Mouse (Mus musculus) liver, embryonic 15.5 days (tissue): ENCODE measurements around the gene Kansl1. TPM values are rescaled to one million over a fixed set of nuclear protein-coding genes. Genes with fewer than 3 reads are reported as not detected.

Experiments
- ATAC-seq: fragments of 200-750 bp; cut with Nextera tagmentation; 2 replicates; pipeline ENCODE4 v1.8.0; 2017; ENCODE audit warnings: moderate number of reproducible peaks, mild to moderate bottlenecking, moderate library complexity; ENCODE audit not compliant: insufficient read depth
- H3K27ac ChIP-seq: fragments of 300-500 bp; sonication (generic); replicated peaks from 2 replicates; pipeline ENCODE4 v1.5.1; 2015; ENCODE audit warnings: mild to moderate bottlenecking, inconsistent platforms
- H3K27me3 ChIP-seq: fragments of 300-500 bp; sonication (generic); 2 replicates; pipeline ENCODE4 v1.6.1; 2015; ENCODE audit warnings: mild to moderate bottlenecking, inconsistent platforms
- H3K36me3 ChIP-seq: fragments of 300-500 bp; sonication (generic); replicated peaks from 2 replicates; pipeline ENCODE4 v1.6.1; 2015; ENCODE audit warnings: moderate library complexity, mild to moderate bottlenecking, inconsistent platforms
- H3K4me1 ChIP-seq: fragments of 300-500 bp; sonication (generic); replicated peaks from 2 replicates; pipeline ENCODE4 v1.6.1; 2015; ENCODE audit warnings: inconsistent platforms
- H3K4me2 ChIP-seq: fragments of 300-500 bp; sonication (generic); 2 replicates; pipeline ENCODE4 v1.6.1; 2015; ENCODE audit warnings: moderate library complexity, mild to moderate bottlenecking, inconsistent platforms
- H3K4me3 ChIP-seq: fragments of 300-500 bp; sonication (generic); replicated peaks from 2 replicates; pipeline ENCODE4 v1.5.1; 2015; ENCODE audit warnings: mild to moderate bottlenecking, inconsistent platforms
- H3K9ac ChIP-seq: fragments of 300-500 bp; sonication (generic); 2 replicates; pipeline ENCODE4 v1.6.1; 2015; ENCODE audit warnings: moderate library complexity, mild to moderate bottlenecking, inconsistent platforms
- H3K9me3 ChIP-seq: fragments of 300-500 bp; sonication (generic); replicated peaks from 2 replicates; pipeline ENCODE4 v1.6.1; 2016; ENCODE audit warnings: inconsistent platforms
- WGBS: fragments of 180-500 bp; shearing (Covaris S2); methylation state at CpG from one replicate; pipeline ENCODE4 v1.1.7; 2015; ENCODE audit warnings: mixed read lengths; ENCODE audit not compliant: insufficient replicate concordance; 5-methylcytosine and 5-hydroxymethylcytosine counted together
- polyA plus RNA-seq: library from polyadenylated mRNA; unstranded; fragments of >200 nt; fragmentation: Nextera tagmentation; extraction: Ambion mirVana; gene quantifications from 2 replicates; pipeline ENCODE4 v1.2.1, GENCODE M21; 2015

Kansl1 gene
- polyA plus RNA-seq, 1 experiment from 2014 or later = 4.7 TPM

DNA sequence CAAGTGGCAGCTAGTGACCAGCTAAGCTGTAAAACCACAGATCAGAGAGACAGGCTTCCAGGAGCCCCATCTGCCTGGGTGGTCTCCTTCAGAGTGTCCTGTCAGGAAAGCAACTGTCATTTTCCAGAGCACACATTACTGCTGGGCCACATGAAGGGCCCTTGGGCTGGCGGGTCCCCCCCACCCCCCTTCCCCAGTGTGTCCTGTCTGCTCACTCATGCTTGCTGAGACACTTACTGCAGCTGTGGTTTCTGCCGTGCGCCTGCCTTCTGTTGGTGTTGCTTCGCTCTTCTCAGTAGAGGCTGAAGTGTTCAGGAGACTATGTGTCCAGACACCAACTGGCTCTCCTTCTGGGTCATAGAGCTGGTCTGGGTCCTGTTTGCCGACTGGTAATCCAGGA lies 148.2 kb downstream of the Kansl1 start:
- no peaks in the 10 kb centered on the region for H3K9me3 ChIP-seq
- H3K27me3 ChIP-seq = no peaks in the 10 kb centered on the region; the same call in 1 of the 2 replicates
- ATAC-seq = no peak
- no peaks in the 10 kb centered on the region for H3K36me3 ChIP-seq
- H3K4me1 ChIP-seq = peaks cover 32% of the 10 kb centered on the region
- no peak overlapping the region for H3K4me2 ChIP-seq
- H3K4me3 ChIP-seq = no peak overlapping the region
- H3K27ac ChIP-seq = no peak overlapping the region
- no peak overlapping the region for H3K9ac ChIP-seq
- 31% methylated on average over 5 of the region's 5 CpGs for WGBS

DNA sequence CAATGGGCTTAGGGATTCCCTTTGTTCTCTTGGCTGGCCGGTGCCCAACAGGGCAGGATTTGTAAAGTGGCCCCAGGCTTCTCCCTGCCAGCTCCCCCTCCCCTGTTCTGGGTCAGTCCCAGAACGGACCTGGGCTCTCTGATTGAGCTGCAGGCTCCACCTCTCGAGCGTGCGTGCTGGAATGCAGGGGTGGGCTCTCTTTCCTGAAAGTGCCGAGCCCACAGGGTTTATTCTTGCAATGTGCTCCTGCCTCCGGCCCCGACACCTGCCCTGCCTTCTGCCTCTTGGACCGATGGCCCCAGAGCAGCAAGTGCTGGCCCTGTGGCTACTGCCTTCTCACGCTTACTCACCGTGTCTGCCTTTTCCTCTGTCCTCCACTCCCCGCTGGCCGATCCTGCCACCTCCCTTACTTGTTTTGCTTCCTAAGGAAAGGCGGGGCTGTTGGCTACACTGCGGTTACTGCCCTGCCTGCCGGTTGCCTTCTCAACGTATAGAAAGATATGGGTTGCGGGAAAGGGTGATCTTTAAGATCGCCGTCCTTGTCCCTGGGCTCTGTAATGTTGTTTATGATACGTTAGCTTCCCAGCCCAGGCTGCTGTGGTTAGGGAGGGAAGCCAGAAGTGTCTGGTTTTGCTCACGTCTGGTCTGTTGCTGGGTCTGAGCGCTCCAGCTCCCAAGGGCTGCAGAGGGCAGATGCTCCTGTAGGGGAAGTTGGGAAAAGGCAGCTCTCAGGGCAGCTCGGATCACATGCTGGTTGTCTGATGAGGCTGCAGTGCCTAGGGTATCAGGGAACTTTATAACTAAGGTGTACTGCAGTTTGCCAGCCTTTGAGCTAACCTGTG lies 149.5 kb downstream of the Kansl1 start:
- Histone ChIP-seq H3K4me1 (peaks cover 32% of the 10 kb centered on the region), H3K27ac (no peak overlapping the region), H3K4me3 (peak overlapping the region; percentile 31), H3K36me3 (no peaks in the 10 kb centered on the region), H3K9me3 (no peaks in the 10 kb centered on the region), H3K9ac (peak overlapping the region; percentile 7; the same call in 1 of the 2 replicates), H3K27me3 (no peaks in the 10 kb centered on the region; the same call in 1 of the 2 replicates), H3K4me2 (peak overlapping the region; percentile 65)
- 0 out of 2 replicates have a peak, but pooled peaks have one; percentile 25 for ATAC-seq
- 2% methylated on average over 24 of the region's 24 CpGs for WGBS

DNA sequence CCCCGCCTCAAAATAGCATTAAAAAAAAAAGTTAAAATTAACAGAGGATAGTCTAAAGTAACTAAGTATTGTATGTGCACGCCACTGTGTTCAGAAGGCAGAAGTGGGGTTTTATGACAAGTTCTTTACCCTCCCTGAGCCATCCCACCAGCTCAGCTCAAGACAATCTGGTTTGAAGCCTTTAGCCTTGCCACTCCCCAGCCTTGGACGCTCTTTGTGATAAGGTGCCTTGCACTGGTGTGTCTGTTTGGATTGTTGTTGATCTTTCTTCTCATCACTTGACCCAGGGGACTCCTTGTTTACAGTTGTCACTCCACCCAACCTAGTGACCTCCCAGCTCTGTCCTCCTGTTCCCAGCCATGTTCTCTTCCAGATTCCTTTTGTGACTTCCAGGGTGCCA lies 151.0 kb downstream of the Kansl1 start:
- no peak for ATAC-seq
- Histone ChIP-seq H3K27ac (no peak overlapping the region), H3K9me3 (no peaks in the 10 kb centered on the region), H3K9ac (no peak overlapping the region), H3K4me3 (no peak overlapping the region), H3K36me3 (no peaks in the 10 kb centered on the region), H3K27me3 (no peaks in the 10 kb centered on the region; the same call in 1 of the 2 replicates), H3K4me2 (no peak overlapping the region), H3K4me1 (peaks cover 32% of the 10 kb centered on the region)
- 44% methylated on average over 3 of the region's 3 CpGs for WGBS

DNA sequence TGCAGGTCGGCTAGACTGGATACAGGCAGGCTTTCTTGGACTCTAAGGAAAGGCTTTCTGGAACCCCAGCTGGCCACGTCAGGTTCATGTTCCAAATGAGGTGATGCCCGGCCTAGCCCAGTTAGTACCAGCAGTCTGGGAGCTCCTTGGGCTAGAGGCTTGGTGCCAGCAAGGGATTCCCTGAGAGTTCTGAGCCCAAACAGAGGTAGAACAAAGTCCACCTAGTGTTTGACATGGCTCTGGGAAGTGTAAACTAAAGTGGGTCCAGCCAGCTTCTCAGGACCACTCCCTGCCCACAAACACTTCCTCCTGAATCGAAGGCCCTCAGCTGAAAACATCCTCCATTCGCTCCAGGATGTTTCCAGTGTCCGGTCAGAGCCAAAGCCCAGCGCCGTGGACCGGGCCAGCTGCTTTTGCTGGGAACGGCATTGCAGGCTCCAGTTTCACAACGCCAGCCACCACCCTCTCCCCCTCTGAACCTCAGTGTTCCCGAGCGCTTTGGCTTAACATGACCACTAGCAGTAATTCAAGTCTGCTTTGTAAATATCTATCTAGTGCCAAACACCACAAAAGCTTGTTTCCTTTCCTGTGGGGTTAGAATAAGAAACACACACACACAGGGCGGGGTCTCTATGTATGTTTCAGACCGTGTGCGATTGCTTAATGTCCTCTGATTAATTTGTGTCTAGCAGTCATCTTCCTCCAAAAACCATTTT lies 151.8 kb downstream of the Kansl1 start:
- Histone ChIP-seq H3K27ac (no peak overlapping the region), H3K27me3 (no peaks in the 10 kb centered on the region; the same call in 1 of the 2 replicates), H3K4me1 (peaks cover 32% of the 10 kb centered on the region), H3K4me2 (no peak overlapping the region), H3K4me3 (no peak overlapping the region), H3K9me3 (no peaks in the 10 kb centered on the region), H3K36me3 (no peaks in the 10 kb centered on the region), H3K9ac (no peak overlapping the region)
- 35% methylated on average over 16 of the region's 16 CpGs for WGBS
- ATAC-seq = no peak

DNA sequence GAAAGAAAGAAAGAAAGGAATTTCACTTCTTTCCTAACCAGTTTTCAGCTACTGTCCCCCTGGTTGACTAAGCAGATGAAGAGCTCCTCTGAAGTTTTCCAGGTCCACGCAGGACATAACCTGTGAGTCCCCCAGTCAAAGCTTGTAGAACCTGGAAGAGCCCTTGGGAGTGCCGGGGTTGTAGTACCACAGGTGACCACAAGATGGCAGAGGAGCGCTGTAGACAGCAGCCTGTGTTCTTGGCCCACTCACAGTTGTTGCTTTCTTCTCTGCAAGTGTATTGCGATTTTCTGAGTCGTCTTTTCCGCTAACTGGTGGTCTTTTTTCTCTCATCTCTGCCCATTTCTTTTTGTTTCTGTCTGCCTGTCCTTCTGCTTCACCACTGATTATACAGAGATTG lies 153.0 kb downstream of the Kansl1 start:
- Histone ChIP-seq H3K27ac (no peak overlapping the region), H3K9me3 (no peaks in the 10 kb centered on the region), H3K4me3 (no peak overlapping the region), H3K4me1 (peaks cover 40% of the 10 kb centered on the region), H3K27me3 (peaks cover under 1% of the 10 kb centered on the region; the same call in 1 of the 2 replicates), H3K4me2 (no peak overlapping the region), H3K9ac (no peak overlapping the region), H3K36me3 (no peaks in the 10 kb centered on the region)
- WGBS = 5% methylated on average over 6 of the region's 6 CpGs
- ATAC-seq = no peak

DNA sequence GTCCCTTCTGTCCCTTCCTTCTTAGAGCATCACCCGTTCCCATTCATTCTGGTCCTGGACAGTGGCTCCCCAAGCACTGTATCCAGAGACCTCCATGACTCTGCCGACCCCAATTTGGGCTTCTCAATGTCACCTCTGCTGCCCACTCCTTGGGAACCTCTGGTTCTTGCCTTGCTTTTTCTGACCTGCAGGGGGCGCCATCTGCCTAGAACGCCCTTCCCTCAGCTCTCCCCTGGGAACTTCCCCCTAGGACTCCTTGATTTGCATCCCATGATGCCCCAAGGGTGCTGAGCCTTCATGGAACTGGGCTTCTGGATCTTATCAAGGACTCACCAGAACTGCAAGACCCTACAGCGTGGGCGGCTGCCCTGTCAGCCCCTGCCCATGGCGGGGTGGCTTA lies 157.0 kb downstream of the Kansl1 start:
- Histone ChIP-seq H3K9ac (no peak overlapping the region), H3K4me1 (peaks cover 28% of the 10 kb centered on the region), H3K9me3 (no peaks in the 10 kb centered on the region), H3K27ac (no peak overlapping the region), H3K36me3 (no peaks in the 10 kb centered on the region), H3K4me3 (no peak overlapping the region), H3K27me3 (peaks cover 16% of the 10 kb centered on the region; the same call in 1 of the 2 replicates), H3K4me2 (no peak overlapping the region)
- no peak for ATAC-seq
- 54% methylated on average over 7 of the region's 7 CpGs for WGBS

DNA sequence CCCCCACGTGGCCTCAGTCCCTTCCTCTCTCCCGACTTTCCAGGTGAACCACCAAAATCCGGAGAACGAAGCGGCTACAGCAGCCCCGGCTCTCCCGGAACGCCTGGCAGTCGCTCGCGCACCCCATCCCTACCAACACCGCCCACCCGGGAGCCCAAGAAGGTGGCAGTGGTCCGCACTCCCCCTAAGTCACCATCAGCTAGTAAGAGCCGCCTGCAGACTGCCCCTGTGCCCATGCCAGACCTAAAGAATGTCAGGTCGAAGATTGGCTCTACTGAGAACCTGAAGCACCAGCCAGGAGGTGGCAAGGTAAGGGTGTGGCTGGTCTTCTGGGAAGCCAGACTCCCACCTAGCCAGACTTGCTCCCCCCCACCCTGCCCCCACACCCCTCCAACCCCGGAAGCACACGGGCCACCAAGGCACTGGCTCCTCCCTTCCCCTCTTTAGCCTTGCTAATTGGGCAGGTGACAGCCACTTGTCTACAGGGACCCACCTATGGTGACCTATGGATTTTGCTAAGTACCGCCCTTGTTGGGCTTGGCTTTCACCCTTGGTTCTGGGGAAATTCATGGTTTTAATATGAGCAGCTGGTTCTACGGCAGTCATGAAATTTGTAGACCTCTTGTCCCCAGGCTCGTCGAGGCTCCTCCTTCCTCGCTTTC lies 158.3 kb downstream of the Kansl1 start:
- H3K27ac ChIP-seq = peak overlapping the region; percentile 3; the same call in 1 of the 2 replicates
- H3K4me2 ChIP-seq = peak overlapping the region; percentile 75
- WGBS = 15% methylated on average over 23 of the region's 23 CpGs

DNA sequence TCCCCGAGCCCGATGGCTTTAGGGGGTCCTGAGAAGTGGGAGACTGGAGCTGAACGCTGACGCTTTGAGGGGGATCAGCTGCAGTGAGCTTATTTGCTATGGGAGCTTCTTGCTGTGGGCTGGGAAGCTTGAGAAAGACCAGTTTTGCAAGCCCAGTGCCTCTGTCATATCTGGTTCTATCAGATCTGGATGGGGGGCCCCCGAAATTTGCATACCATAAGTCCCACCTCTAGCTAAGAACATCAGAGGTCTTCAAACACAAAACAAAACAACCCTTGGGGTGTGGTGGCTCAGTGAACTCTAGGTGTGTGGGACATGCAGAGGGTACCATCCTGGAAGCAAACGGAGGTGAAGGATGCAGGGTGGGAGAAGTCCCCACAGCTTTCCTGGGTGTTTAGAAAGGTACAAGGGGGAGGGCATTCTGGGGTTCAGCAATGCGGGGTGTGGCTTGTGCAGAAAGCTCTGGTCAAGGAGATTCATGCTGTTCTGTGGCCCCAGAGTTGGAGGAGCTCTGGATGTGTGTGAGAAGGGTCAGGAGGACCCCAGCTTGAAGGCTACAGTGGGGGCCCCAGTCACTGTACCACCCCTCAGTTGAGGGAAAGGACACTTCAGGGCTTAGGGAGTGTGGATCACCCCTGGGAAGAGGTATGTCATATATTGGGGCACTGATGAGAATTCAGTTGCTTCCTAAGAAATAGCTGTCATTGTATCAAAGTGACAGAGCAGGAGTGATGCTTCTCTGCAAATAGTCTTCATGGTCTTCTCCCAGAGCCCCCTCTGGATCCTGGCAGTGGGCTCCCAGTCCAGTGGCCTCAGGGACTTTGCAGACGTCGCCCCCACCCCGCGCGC lies 159.1 kb downstream of the Kansl1 start:
- Histone ChIP-seq H3K27me3 (peaks cover 16% of the 10 kb centered on the region; the same call in 1 of the 2 replicates), H3K27ac (peak overlapping the region; percentile 3; the same call in 1 of the 2 replicates), H3K4me3 (peak overlapping the region; percentile 53), H3K36me3 (no peaks in the 10 kb centered on the region), H3K9ac (peak overlapping the region; percentile 39; the same call in 1 of the 2 replicates), H3K9me3 (no peaks in the 10 kb centered on the region), H3K4me2 (peak overlapping the region; percentile 75), H3K4me1 (peaks cover 25% of the 10 kb centered on the region)
- 28% methylated on average over 12 of the region's 12 CpGs for WGBS
- ATAC-seq = 0 out of 2 replicates have a peak, but pooled peaks have one; percentile 9

More for the DNA sequence above, 158.3 kb downstream of the Kansl1 start:
- Histone ChIP-seq H3K36me3 (no peaks in the 10 kb centered on the region), H3K9ac (peak overlapping the region; percentile 39; the same call in 1 of the 2 replicates), H3K4me1 (peaks cover 25% of the 10 kb centered on the region), H3K27me3 (peaks cover 16% of the 10 kb centered on the region; the same call in 1 of the 2 replicates), H3K9me3 (no peaks in the 10 kb centered on the region), H3K4me3 (peak overlapping the region; percentile 53)
- ATAC-seq = peak; percentile 80

DNA sequence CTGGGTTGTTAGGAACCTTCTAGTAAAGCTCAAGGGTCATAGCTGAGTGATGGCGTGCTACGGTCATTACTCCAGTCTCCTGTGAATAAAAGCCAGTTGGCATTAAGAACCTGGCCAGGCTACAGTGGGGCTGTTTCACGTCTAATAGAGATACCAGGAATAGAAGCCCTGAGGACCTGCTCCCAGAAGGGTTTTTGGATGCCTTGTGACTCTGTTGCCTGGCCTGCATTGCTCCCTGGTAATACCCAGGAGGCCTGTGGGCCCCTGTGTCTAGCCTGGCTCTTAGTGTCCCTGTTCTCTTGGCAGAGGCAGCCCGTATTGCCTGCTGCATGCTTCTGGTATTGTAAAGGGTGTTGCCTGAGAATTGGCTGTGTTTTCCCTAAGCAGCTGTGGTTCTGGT lies 161.5 kb downstream of the Kansl1 start:
- H3K27ac ChIP-seq = no peak overlapping the region
- H3K4me1 ChIP-seq = peaks cover 35% of the 10 kb centered on the region
- H3K36me3 ChIP-seq = no peaks in the 10 kb centered on the region
- ATAC-seq = no peak
- WGBS = 74% methylated on average over 4 of the region's 4 CpGs
- H3K4me3 ChIP-seq = no peak overlapping the region
- no peak overlapping the region for H3K9ac ChIP-seq
- H3K4me2 ChIP-seq = no peak overlapping the region
- no peaks in the 10 kb centered on the region for H3K9me3 ChIP-seq
- peaks cover 16% of the 10 kb centered on the region; the same call in 1 of the 2 replicates for H3K27me3 ChIP-seq

DNA sequence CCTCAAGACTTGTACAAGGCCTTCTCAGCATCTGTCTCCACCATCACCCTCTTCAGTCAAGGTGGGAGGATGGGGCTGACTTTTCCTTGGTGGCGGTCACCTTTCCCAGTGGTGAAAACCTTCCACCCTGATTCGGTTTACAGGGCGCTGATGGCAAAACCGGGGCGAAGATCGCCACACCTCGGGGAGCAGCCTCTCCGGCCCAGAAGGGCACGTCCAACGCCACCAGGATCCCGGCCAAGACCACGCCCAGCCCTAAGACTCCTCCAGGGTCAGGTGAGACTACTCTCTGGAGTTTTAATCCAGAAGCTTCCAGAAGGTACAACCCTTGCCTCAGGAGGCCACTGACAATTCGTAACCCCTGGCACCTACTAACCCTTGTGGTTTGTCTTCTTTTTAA lies 162.2 kb downstream of the Kansl1 start:
- no peak overlapping the region for H3K4me3 ChIP-seq
- ATAC-seq = no peak
- peaks cover 16% of the 10 kb centered on the region; the same call in 1 of the 2 replicates for H3K27me3 ChIP-seq
- no peak overlapping the region for H3K9ac ChIP-seq
- H3K27ac ChIP-seq = no peak overlapping the region
- no peak overlapping the region for H3K4me2 ChIP-seq
- H3K9me3 ChIP-seq = no peaks in the 10 kb centered on the region
- H3K36me3 ChIP-seq = no peaks in the 10 kb centered on the region
- WGBS = 83% methylated on average over 13 of the region's 13 CpGs
- H3K4me1 ChIP-seq = peaks cover 34% of the 10 kb centered on the region
